Mouse (Mus musculus): ENCODE measurements around the gene Ptrh2. TPM values are rescaled to one million over a fixed set of nuclear protein-coding genes. Genes with fewer than 3 reads are reported as not detected.

Ptrh2 gene
- polyA plus RNA-seq, 1 experiment from 2014 or later: 13.3 TPM

- H3K4me1 ChIP-seq (ENCODE audit: insufficient read depth): peaks cover 22% of the 10 kb centered on the region
- H3K27me3 ChIP-seq (ENCODE audit: insufficient read depth, low read length): no peaks in the 10 kb centered on the region
- no peak overlapping the region for H3K4me3 ChIP-seq (ENCODE audit: low read depth, low read length)
- H3K4me2 ChIP-seq (ENCODE audit: low read depth, low read length): peak overlapping the region; percentile 42
- DNase-seq (no peak), ATAC-seq (no peak)
- peaks cover 38% of the 10 kb centered on the region for H3K36me3 ChIP-seq (replicated peaks; ENCODE audit: insufficient read depth, low read length)
- H3K9me3 ChIP-seq (ENCODE audit: low read length): no peaks in the 10 kb centered on the region
- peak overlapping the region; percentile 87 for H3K27ac ChIP-seq (ENCODE audit: low read depth)
- H3K9ac ChIP-seq (replicated peaks): no peak overlapping the region
- TF ChIP-seq CTCF (IDR thresholded peaks at IDR 0.05; ENCODE audit: low read depth): no peak
- no peak for TF ChIP-seq EP300 (IDR thresholded peaks at IDR 0.05; ENCODE audit: low read depth)
- WGBS (ENCODE audit: insufficient replicate concordance): 84% methylated on average over 3 of the region's 3 CpGs
Measured at GRCm38 (mm10) chr11:86664406-86664805, 19.4 kb upstream of the Ptrh2 start.

- no peak for ATAC-seq
- Histone ChIP-seq H3K4me2 (ENCODE audit: low read depth, low read length) (no peak overlapping the region), H3K4me1 (ENCODE audit: insufficient read depth) (peaks cover 18% of the 10 kb centered on the region), H3K4me3 (ENCODE audit: low read depth, low read length) (no peak overlapping the region), H3K9ac (replicated peaks) (no peak overlapping the region), H3K27ac (ENCODE audit: low read depth) (peak overlapping the region; percentile 55), H3K36me3 (replicated peaks; ENCODE audit: insufficient read depth, low read length) (peaks cover 21% of the 10 kb centered on the region), H3K9me3 (ENCODE audit: low read length) (no peaks in the 10 kb centered on the region), H3K27me3 (ENCODE audit: insufficient read depth, low read length) (no peaks in the 10 kb centered on the region)
- DNase-seq: no peak
- 54% methylated on average over 2 of the region's 2 CpGs for WGBS (ENCODE audit: insufficient replicate concordance)
- TF ChIP-seq CTCF (IDR thresholded peaks at IDR 0.05; ENCODE audit: low read depth): no peak
Measured at GRCm38 (mm10) chr11:86667553-86667952, 16.2 kb upstream of the Ptrh2 start.

GRCm38 (mm10) chr11:86668169-86668568 is 15.6 kb upstream of the Ptrh2 start:
- Histone ChIP-seq H3K4me3 (ENCODE audit: low read depth, low read length) (no peak overlapping the region), H3K9me3 (ENCODE audit: low read length) (no peaks in the 10 kb centered on the region), H3K27ac (ENCODE audit: low read depth) (peak overlapping the region; percentile 13; the same call in 1 of the 2 replicates), H3K36me3 (replicated peaks; ENCODE audit: insufficient read depth, low read length) (peaks cover 18% of the 10 kb centered on the region), H3K27me3 (ENCODE audit: insufficient read depth, low read length) (no peaks in the 10 kb centered on the region), H3K4me2 (ENCODE audit: low read depth, low read length) (no peak overlapping the region), H3K4me1 (ENCODE audit: insufficient read depth) (peaks cover 16% of the 10 kb centered on the region), H3K9ac (replicated peaks) (no peak overlapping the region)
- ATAC-seq (no peak), DNase-seq (no peak)
- TF ChIP-seq CTCF (IDR thresholded peaks at IDR 0.05; ENCODE audit: low read depth) (no peak), EP300 (IDR thresholded peaks at IDR 0.05; ENCODE audit: low read depth) (no peak)
- 60% methylated on average over 3 of the region's 3 CpGs for WGBS (ENCODE audit: insufficient replicate concordance)

GRCm38 (mm10) chr11:86671041-86671675 is 12.6 kb upstream of the Ptrh2 start:
- 54% methylated on average over 3 of the region's 3 CpGs for WGBS (ENCODE audit: insufficient replicate concordance)
- Histone ChIP-seq H3K9ac (replicated peaks) (no peak overlapping the region), H3K9me3 (ENCODE audit: low read length) (no peaks in the 10 kb centered on the region), H3K4me2 (ENCODE audit: low read depth, low read length) (no peak overlapping the region), H3K27me3 (ENCODE audit: insufficient read depth, low read length) (no peaks in the 10 kb centered on the region), H3K4me3 (ENCODE audit: low read depth, low read length) (no peak overlapping the region), H3K36me3 (replicated peaks; ENCODE audit: insufficient read depth, low read length) (no peaks in the 10 kb centered on the region), H3K4me1 (ENCODE audit: insufficient read depth) (peaks cover 19% of the 10 kb centered on the region), H3K27ac (ENCODE audit: low read depth) (peak overlapping the region; percentile 3; the same call in 1 of the 2 replicates)
- TF ChIP-seq EP300 (IDR thresholded peaks at IDR 0.05; ENCODE audit: low read depth) (no peak), CTCF (IDR thresholded peaks at IDR 0.05; ENCODE audit: low read depth) (no peak)
- ATAC-seq (no peak), DNase-seq (no peak)

GRCm38 (mm10) chr11:86672772-86673171 is 11.0 kb upstream of the Ptrh2 start:
- Histone ChIP-seq H3K27me3 (ENCODE audit: insufficient read depth, low read length) (no peaks in the 10 kb centered on the region), H3K9ac (replicated peaks) (no peak overlapping the region), H3K4me3 (ENCODE audit: low read depth, low read length) (no peak overlapping the region), H3K36me3 (replicated peaks; ENCODE audit: insufficient read depth, low read length) (no peaks in the 10 kb centered on the region; the same call in 1 of the 2 replicates), H3K9me3 (ENCODE audit: low read length) (no peaks in the 10 kb centered on the region), H3K4me2 (ENCODE audit: low read depth, low read length) (no peak overlapping the region), H3K27ac (ENCODE audit: low read depth) (no peak overlapping the region), H3K4me1 (ENCODE audit: insufficient read depth) (0 out of 2 replicates have a peak, but pooled peaks cover 6% of the 10 kb centered on the region)
- DNase-seq (no peak), ATAC-seq (no peak)
- TF ChIP-seq EP300 (IDR thresholded peaks at IDR 0.05; ENCODE audit: low read depth): no peak
- TF ChIP-seq CTCF (IDR thresholded peaks at IDR 0.05; ENCODE audit: low read depth): no peak
- 54% methylated on average over 3 of the region's 3 CpGs for WGBS (ENCODE audit: insufficient replicate concordance)

GRCm38 (mm10) chr11:86675520-86675919 is 8.3 kb upstream of the Ptrh2 start:
- Histone ChIP-seq H3K4me3 (ENCODE audit: low read depth, low read length) (no peak overlapping the region), H3K9ac (replicated peaks) (no peak overlapping the region), H3K4me2 (ENCODE audit: low read depth, low read length) (no peak overlapping the region), H3K36me3 (replicated peaks; ENCODE audit: insufficient read depth, low read length) (no peaks in the 10 kb centered on the region; the same call in 1 of the 2 replicates), H3K27me3 (ENCODE audit: insufficient read depth, low read length) (no peaks in the 10 kb centered on the region), H3K27ac (ENCODE audit: low read depth) (no peak overlapping the region), H3K9me3 (ENCODE audit: low read length) (no peaks in the 10 kb centered on the region), H3K4me1 (ENCODE audit: insufficient read depth) (peaks cover 7% of the 10 kb centered on the region)
- WGBS (ENCODE audit: insufficient replicate concordance): 70% methylated on average over 4 of the region's 4 CpGs
- ATAC-seq: no peak
- TF ChIP-seq CTCF (IDR thresholded peaks at IDR 0.05; ENCODE audit: low read depth): no peak
- TF ChIP-seq EP300 (IDR thresholded peaks at IDR 0.05; ENCODE audit: low read depth): peak; percentile 73
- no peak for DNase-seq
